Mouse (Mus musculus) embryo, embryonic 9.5 days (tissue): ENCODE measurements around the gene Cyp2j8.
"Not testable (repeated sequence)": the region's sequence is repeated elsewhere in the genome, so short reads cannot be mapped to it uniquely, and the experiment has no call there.

Experiments used
- DNase-seq: peaks from one replicate; pipeline ENCODE4 v3.0.0-alpha.2; 2017; ENCODE audit errors: extremely low spot score

The Cyp2j8 gene

DNA sequence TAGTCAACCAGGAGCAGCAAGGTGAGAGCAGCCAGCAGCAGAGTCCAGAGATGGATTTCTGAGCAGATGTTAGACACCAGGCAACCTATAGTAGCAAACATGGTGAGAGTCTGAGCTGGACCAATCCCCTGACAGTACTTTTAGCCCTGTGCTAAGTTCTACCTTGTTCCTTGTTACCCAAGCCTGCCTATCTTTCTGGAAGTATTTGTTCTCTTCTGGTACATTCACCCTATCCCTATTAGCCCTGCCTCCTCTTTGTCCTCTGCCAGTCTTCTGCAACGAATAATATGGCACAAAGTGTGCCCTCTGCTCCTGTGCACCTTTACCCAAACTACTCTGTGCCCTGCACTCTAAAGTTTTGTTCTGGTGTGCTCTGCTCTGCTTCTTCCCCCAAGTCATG lies at the start of gene Cyp2j8:
TSS of gene Cyp2j8 (minus strand) at position 101 of the 400 bp plus-strand sequence.
- no peak for DNase-seq

DNA sequence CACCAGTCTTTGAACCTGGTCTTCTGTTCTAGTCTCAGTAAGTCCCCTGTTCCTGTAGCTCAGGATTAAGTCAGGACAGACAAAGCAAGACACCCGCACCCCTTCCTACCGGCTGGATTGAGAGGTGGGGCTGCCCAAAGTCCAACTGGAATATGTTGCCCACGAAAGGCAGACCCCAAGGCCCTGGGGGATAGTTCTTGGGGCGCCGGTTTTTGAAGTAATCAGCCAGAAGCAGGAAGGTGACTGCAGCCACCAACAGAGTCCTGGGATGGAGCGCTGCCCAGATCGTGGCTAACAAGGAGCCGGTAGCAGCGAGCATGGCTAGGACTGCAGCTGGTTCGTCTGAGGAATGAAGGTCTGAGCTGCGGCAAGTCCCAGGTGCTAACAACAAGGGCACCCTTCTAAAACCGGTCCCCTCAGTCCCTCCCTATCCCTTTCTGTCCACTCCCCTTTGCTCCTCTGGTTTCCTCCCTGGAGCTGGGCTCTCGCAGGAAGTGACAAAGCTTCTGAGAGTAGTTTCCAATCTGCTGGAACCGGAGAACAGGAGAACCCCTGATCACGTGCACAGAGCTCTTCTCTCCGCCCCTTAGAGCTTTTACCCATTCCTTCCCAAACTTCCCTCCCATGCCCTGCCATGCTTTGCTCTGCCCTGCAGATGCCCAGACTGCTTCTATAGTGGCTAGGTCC lies 46.1 kb upstream of the Cyp2j8 start, which contains the start of gene Cyp2j6:
TSS of gene Cyp2j6 (minus strand) at position 529 of the 687 bp plus-strand sequence.
- DNase-seq = peak; percentile 63

DNA sequence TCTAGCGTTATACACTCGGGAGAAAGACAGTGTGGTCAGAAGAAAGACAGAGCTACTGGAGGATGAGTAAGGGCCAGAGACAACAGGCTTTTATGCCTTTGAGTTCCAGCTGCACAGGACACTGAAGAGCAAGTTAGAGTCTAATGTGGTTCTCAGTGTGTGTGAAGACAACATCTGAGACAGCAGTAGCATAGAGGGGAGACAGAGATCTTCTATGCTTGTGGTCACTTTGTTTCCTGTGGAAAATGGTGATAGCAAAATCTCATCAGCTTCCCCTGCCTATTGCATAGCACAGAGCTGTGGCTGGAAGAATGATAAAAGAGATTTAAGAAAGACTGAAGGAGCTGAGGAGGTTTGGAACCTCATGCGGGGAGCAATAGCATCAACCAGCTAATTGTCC lies 44.4 kb upstream of the Cyp2j8 start:
- no peak for DNase-seq

DNA sequence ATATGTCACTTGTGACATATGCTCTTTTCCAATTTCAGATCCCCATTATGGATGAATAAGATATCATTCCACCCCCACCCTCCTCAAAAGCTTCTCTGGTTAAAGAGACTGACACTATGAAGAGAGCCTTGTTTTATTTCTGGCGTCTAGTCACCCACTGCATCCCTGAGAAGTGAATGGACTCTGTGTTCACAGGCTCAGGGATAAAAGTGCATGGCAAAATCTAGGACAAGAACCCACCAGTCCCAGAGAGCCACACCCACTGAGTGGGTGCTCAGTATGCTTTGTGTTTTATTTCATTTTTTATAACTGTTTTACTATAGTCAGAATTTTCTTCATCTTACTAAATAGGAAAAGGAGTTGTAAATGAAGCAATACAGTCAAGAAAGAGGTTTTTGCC lies 38.8 kb upstream of the Cyp2j8 start:
- DNase-seq = no peak

DNA sequence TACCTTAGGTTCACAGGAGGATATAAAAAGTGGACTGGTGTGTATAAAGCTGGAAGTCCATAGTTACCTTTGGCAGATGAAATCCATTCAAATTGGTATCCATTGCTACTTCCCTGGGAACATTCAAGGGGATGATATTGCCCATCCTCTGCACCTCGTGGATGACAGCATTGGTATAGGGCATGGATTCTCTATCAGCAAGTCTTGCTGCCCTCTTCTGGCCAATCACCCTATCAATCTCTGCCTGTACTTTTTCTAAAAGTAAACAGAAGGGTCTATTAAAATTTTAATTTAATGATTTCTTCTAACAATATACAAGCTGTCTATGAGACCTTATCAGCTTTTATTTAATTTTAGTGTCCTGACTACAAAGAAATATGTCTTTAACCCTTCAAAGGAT lies 18.6 kb upstream of the Cyp2j8 start:
- DNase-seq = no peak

DNA sequence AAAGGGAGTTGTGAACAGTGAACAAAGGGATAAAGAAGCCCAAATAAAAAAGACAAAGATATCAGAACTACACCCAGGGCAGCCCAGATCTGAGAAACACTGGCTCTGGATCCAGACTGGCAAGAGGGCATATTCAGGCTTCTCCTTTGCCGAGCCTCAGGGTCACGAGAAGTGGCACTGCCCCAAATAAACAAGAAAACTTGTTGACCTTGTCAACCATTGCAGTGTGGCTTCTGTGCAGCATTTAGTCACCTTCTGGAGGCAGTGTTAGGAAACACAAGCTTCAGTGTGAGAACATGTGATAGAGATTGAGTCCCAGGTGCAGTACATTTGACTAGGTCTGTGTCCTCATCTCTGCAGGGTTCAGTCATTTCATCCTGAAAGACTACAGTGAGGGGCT lies 15.1 kb upstream of the Cyp2j8 start:
- DNase-seq = no peak

DNA sequence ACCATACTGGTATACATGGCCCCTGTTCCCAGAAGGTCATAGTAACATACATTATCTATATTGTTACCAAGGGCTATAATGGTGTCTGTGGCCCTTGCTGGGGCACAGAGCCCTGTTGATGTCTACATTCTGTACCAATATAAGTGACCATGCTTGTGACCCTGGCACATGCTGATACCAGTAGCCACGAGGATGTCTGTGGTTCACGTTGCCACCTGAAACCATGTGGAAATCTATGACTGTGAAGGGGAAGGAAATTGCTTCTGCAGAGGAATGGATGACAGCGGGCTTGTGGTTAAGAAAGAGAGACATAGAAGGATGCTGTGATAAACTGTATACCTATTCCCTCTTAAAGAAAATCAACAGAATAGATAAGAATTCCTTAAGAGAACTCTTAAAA lies 2.9 kb upstream of the Cyp2j8 start:
- DNase-seq = no peak

DNA sequence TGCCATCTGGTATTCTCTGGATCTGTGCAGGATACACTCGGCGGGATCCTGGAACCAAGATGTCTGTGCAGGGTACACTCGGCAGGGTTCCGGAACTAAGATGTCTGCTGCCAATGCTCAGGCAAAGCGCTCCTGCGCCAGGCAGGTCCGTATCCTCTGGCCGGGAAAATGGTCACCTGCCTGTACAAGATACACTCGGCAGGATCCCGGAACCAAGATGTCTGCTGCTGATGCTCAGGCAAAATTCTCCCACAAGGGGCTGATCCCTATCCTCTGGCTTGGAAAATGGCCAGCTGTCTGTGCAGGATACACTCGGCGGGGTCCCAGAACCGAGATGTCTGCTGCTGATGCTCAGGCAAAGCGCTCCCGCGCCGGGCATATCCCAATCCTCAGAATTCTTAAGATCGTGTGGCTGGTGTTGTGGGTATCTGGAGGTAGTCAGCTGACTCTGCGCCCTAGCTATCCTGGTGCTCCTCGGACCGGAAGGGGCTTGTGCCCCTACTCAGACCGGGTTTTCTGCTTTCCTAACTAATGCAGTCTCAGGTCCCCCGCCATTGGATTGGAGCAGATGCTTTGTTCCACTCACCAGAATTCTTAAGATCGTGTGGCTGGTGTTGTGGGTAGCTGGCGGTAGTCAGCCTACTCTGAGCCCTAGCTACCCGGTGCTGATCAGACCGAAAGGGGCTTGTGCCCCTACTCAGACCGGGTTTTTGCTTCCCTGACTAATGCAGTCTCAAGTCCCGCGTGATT lies 43.7 kb downstream of the Cyp2j8 start:
- not testable (repeated sequence) for DNase-seq
